Mouse (Mus musculus): ENCODE measurements around the gene Smarca5.

Gene Smarca5

DNA sequence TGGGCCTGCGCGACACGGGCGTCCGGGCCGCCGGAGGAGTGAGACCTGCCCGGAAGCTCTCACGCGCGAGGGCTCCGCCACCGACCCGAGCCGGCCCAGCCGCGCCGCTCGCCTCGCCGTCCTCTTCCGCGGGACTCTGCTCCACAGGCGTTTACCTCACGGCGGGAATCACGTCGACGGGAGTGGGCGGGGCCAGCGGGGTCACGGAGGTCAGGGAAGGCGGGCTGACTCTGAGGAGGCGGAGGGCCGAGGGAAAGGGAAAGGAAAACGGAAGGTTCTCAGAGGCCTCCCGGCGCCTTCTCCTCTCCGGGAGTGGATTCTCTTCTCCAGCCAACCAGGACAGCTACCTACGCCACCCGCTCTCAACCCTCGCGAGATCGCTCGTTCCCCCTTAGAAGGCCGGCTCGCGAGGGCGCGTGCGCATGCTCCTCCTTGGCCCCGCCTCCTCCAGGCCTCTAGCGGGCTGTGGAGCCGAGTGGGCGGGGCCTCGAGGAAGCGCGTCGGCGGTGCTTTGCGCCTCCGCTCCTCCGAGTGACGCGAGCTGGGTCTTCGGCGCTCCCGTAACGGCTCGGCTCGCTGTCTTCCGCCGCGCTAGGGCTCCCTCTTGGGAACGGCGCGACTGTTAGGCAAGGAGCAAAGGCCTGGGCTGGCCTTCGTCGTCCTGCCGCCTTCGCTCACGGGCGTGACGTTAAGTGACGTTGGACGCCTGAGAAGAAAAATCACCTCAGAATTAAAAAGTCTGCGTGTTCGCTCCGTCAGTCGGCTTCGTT lies at the start of gene Smarca5:
TSS of gene Smarca5 (minus strand) at position 343 of the 770 bp plus-strand sequence.
- DNase-seq: peak; percentile 95 to 98

DNA sequence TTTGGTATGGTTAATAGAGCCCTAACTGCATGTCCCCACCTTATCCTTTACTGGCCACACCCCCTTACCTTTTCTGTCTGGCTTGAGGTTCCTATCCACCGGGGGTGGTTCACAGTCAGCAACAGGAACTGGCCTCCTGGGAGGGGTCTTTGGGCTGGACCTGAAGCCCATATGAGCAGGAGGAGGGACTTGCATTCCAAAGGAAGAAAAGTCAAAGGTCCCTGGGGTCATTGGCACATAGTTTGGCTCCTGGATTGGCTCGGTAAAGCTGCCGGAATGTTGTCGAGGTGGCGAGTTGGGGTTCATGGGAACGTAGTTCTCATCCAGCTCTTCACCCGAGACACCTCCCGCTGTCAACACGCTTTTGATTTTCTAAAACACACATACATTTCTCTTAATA lies 45.3 kb upstream of the Smarca5 start:
- DNase-seq: peak in 1 of 2 experiments; percentile 40

DNA sequence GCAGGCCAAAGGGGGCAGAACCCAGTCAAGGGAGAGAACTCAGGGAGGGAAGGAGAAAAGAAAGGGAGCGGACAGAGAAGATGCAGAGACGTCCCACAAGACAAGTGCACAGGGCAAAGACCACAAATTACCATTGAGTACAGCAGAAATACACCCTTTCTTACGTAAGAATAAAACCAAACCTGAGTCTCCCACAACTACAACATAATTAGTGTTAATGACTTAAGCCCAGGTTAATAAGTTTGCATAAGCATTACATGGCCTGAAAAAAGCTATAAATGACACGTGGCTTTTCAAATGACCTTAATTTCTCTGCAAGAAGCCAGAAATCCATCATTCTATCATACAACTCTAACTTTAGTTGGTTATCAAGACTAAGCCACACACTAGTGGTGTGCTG lies 44.0 kb upstream of the Smarca5 start:
- DNase-seq: no peak

DNA sequence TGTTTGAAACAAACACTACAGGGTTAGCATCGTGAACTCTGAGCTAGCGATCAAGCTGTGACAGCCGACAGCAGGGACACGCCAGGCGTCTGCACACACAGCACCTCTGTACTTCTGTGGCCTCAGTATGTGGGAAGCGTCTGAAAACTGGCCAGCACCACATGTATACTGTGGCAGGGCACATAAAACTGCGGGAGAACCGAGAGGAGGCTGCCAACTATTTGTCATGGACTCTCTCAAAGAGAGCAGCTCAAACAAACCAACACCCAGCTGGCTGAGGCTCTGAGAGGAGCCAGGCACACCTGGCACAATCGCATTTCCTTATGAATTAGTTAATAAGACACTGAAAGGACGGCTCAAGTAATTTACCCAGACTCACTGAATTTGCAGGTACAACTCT lies 42.0 kb upstream of the Smarca5 start:
- no peak for DNase-seq

DNA sequence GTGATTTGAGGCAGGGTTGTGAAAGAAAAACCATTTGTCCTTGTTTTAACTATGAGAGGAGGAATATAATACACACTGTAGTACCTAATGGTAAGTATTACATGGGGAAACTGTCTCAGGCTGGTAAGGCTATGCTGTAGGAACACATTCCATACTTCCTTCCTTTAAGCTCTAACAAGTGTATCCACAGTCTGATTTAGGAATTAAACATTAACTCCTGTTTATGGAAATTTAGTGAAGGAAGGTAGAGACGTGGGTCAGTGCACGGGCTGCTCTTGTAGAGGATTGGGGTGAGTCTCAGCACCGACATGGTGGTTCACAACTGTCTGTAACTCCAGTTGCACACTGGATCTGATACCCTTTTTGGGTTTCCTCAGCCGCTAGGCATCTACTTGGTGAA lies 41.0 kb upstream of the Smarca5 start:
- no peak for DNase-seq

DNA sequence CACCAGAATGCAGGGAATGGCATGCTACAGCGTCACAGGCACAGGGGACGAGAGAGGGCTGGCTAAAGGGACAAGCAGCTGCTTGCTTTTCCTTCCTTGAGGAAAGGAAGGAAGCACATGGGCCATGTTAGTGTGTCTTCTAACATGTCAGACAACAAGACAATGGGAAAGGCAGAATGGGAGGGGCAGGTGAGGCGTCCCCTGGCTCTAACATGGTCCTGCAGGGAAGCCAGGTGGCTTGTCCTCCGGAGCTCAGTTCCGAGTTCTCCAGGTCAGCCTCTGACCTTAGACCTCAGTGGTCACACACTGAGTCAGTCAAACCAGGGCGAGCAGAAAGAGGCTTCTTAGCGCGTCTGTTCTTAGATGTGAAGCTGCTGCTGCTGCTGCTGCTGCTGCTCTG lies 37.1 kb upstream of the Smarca5 start:
- DNase-seq: peak; percentile 27 to 37

DNA sequence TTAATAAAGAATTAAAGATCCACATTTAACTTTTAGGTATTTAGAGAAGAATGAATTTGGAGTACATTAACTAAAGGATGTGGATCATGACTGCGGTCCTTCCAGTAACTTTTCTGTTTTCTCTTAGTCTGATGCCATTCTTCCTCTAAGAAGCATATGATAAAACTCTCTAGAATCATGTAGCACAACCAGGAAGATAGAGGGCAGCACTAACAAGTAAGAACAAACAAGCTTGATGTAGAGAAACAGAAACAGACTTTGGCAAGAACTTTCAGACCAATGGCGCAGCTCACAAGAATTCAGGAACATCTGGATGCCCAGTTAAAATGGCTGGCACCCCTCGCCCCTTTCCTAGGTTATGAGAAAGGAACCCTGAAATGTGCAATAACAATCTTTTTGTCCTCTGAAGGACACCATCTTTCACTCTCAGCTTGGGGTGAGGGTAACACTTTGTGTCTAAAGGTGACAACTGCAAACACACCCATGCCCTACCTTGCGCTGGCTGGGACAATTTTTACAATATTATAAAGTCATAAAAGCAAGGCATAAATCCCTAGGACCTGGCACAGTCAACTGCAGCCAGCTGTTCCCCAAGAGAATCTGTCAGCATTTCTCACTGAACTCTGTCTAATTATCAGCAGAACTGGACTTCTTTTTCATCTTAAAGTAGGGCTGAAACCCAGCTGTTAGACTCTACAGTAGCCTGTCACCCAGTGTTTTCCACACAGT lies 33.6 kb upstream of the Smarca5 start:
- peak; percentile 18 to 68 for DNase-seq

DNA sequence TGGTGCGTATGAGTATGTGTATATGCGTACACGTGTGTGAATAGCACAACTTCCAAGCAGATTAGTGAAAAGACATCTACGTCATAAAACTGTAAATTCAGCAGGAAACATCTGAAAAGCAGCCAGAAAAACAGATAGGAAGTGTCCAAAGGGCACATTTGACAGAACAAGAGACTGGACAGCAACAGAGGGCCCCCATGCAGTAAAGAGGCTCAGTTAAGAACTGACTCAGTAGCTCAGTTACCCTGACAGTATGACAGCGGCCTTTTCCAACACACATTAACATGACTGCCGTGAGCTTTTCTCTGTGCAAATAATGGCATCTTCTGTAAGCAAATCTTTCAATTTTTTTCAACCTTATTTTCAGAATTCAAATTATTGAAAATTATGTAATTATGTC lies 29.2 kb upstream of the Smarca5 start:
- no peak for DNase-seq

DNA sequence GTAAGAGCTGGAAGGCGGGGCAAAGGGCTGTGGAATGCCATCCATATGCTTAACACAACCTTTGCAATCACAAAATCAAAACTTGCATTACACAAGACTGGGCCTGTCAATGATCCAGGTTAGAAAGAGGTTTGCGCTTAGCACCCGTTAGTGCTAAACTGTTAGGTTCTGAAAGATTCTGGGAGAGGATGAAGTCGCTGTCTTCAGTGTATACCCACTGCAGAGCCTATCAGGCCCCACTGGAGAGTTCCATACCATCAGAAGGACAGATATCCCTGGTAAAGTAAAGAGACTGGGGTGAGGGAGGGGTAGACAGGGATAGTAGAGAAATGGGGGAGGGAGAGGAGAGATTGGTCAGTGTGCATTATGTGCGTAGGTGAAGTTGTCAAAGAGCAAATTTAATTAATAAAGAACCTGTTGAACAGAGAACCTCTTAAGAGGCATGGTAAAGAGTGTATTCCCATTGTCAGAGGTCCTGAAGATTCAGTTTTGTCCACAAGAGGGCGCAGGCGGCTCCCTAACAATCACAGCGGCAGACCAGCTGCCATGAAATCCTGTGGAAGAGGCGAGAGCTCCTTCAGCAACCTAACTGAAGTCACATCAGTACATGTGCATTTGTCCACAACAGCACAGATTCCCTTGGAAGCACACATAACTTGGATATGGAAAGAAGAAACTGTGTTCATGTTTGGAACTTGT lies 13.9 kb upstream of the Smarca5 start:
- peak; percentile 83 to 92 for DNase-seq

DNA sequence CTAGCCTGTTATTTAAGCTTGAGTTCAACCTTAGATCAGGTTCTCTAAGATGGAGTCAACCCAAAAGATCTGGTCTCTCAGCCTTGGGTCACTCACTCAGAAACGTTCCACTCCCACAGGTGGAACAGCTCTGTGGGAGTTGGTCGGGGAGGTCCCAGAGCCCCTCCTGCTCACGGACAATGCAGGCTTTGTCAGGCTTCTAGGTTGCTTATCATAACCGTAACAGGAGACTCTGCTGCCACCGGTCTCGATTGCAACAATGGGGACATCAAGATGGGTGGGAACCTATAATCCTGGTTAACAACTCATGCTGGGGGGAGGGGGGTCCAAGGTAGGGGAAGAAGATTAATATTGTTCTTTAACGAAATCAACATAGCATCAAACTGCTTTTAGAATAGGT lies 13.1 kb upstream of the Smarca5 start:
- DNase-seq: no peak

DNA sequence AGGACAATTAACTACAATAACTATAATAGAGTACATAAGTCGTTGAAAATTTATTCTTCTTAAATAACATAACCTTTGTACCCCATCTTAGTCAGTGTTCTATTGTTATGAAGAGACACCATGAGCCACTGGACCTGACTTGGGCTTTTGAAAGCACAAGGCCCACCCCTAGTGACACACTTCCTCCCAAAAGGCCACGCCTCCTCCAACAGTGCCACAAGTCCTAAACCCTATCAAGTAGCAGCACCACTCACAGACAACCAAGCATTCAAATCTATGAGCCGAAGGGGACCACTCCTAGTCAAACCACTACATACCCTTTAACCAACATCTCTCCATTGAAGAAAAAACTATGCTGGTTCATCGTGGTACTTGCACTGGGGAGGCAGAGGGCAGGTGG lies 9.8 kb upstream of the Smarca5 start:
- no peak for DNase-seq

DNA sequence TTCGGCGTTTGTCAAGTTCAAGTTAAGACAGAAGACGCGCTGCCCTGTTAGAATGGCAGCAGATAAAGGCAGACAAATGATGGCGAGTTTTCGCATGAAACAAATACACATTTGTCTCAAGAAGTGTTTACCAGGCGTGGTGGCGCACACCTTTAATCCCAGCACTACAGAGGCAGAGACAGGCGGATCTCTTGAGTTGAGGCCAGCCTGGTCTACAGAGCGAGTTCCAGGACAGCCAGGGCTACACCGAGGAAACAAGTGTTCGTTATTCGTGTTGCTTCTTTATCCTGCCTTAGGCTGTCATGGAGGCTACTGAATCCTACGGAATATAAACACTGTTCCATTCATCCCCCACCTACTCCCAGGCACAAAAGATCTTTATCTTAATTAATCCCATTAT lies 635 bp upstream of the Smarca5 start:
- no peak for DNase-seq

DNA sequence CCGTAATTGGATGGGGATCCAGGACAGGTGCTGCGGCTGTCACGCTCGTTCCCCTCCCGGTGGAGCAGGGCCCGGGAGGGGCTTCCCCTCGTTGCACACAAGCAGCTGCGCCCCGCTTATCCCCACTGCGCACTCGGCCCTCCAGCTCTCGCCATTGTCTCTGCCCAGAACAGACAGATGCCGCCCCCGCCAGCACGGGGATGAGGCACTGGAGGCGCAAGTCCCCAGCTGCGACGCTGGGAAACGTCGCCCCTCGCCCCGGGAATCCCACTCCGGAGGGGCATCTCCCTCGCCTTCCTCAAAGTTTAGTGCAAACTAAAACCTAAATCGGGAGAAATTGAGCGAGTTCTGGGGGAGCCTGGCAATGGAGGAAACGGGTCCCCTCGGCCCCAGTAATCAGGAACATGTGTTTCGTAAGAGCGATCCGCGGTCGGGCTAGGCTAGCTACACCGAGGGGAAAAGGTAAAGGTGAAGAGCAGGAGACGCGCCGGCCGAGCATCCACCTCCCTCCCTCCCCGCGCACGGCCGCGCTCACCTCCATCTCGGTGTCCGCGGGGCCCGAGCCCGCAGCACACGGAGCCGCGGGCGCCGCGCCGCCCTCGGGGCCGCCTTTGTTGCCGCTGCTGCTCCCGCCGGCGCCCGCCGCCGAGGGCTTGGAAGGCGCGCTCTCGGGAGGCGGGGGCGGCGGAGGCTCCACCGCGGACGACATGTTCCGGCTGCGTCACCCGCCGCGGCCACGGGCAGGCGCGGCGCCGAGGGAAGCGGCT lies 726 bp downstream of the Smarca5 start:
- DNase-seq: peak in 1 of 2 experiments; percentile 46

DNA sequence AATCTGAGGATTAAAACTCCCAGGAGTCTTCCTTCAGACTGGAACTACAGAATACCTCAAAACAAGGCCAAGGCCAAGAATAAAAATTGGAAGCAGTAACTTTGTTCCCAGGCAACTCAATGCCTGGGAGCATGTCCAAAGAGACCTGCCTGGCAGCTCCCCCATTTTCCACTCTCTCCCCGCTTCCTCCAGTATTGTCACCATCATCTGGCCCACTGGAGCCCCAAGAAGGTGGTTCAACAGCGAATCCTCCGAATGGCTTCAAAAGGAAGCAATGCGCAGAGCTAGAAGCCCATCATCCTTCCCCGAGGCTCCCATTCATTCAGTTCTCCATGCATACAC lies 1.3 kb downstream of the Smarca5 start:
- peak; percentile 8 to 17 for DNase-seq

DNA sequence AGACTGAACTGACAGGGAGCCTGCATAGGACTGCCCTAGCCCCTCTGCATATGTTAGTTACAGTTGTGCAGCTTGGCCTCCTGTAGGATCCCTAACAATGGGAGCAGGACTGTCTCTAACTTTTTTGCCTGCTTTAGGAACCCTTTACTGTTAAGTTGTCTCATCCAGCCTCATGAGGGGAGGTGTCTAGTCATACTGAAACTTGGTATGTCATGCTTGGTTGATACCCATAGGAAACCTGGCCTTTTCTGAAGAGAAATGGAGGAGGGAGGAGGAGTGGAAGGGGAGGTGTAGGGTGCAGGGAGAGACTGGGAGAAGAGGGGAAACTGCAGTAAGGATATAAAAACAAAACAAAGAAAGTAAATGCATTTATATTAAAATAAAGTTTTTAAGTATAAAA lies 7.0 kb downstream of the Smarca5 start:
- DNase-seq: no peak

DNA sequence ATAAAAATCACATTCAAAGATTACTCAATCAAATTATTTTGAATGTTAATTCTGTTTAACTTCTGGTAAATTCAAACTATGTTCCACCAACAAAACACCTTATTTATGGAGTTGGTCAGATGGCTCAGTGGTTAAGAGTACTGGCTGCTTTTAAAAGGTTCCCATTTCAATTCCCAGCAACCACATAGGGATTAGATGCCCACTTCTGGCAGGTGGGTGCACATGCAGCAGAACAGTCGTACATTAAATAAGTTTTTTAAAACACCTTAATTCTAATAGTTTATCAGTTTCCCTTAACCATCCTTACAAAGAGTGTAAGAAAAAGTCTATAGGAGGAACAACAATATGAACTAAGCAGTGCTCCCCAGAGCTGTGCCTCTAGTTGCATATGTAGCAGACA lies 24.8 kb downstream of the Smarca5 start:
- DNase-seq: no peak

DNA sequence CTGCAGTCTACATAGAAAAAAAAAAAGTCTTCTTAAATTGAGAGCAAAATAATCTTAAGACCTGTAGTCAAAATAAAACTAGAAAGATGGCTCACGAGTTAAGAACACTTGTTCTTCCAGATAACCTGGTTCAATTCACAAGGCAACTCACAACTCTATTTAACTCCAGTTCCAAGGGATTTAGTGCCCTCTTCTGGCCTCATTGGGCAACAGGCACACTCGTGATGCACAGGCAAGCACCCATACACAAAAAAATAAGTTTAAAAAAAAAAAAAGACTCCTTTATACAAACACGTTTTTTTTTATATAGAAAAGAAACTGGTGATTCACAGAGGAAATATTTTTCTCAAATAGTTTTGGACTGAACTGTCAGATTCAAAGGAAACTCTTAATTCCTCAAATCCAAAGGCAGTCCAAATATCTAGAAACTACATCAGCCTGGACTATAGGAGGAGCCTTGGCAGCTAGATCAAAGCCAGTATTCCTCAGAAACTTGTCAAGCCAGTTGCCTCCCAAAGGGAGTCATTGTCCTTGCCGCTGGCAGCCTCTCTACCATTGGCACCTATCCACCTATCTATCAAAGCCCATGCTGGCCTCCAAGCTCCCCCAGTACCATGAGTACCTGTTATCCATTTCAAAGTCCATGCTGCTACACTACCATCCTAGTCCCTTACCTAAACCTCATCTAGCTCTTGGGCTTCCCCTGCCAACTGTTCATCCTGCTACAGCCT lies 28.5 kb downstream of the Smarca5 start:
- peak; percentile 18 to 36 for DNase-seq

DNA sequence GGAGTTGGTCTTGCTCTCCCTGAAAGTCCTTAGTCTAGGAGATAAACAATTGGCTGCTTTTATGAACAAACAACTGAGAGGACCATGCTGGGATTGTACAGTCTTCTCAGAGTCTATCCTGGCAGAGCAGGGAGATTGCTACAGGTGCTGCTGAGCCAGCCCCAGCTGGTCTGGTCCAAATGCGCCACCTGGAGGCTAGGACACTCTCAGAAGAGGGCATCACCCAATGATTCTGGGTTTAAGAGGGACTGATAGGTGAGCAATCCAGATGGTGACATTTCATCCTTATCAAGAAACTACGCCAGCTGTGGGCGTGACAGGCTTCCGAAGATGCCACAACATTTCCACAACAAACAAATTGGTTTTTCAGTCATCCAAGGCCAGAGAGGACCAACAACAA lies 51.2 kb downstream of the Smarca5 start:
- peak; percentile 62 to 91 for DNase-seq

DNA sequence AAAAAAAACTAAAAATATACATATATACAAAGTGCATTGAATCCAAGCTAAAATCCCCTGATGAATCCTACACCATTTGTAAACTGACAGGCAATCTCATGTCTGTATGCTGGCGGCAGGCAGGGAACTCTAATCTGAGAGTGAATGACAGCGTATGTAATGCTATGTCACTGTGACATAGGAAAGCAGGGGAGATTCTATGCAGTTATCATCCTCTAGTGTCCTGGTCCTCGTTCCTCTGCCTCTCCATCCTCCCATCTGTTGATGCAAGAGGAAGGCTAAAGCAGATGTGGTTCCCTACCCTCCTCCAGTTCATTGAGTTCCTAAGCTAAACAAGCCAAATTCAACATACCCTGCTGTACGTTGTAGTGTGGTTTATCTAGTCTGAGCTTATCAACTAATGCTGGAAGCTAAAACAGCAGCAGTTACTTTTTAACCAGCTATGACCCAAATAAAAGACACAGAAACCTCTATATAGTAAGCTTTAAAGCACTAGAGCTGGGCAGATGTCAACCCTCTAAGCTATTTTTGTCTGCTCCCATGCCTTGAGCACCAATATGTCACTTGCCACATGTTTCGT lies 55.5 kb downstream of the Smarca5 start:
- no peak for DNase-seq

DNA sequence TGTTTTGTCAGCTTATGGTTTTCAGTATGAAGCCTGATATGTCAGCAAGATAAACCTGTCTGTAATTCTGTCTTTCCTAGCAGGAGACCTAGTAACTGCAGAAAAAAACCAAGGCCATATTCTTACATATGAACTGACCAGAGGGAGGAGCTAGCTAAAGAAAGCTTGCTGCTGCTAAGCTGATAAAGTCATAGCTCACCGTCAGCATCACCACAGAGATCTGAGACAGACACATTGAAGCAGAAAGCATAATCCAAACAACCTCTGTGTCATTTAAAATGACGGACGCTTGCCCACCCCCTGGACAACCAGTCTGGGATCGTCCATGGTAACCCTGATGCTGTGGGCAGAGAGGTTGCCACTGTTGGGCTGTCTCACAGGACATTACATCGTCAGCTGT lies 56.7 kb downstream of the Smarca5 start:
- DNase-seq: no peak

DNA sequence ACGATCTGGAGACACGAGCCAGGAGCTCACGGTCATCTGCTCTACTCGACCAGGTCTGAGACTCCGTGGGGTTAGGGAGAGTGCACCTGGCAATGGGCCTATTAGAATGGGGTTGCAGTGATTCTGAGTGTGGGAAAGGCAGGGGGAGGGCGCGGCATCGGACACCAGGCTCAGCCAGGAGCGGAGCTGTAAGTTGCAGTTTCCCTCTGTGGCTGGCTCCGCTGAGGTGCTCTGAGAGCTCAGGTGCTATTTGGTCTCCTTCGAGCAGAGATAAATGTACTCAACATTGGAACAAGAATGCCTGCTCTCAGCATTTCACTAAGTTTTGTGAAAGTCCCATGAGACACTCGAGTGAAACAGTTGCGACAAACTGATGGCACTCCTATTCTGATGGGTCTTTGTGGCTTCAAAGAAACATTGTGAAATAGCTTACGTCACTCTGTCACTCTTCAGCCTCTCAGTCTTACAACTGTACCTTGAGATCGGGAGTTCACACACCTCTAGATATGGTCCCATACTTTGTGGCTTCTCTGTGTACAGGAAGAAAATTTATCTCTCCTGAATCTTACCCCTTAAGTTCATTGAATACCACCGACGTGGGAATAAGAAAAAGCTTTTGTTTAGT lies 69.9 kb downstream of the Smarca5 start:
- DNase-seq: no peak

DNA sequence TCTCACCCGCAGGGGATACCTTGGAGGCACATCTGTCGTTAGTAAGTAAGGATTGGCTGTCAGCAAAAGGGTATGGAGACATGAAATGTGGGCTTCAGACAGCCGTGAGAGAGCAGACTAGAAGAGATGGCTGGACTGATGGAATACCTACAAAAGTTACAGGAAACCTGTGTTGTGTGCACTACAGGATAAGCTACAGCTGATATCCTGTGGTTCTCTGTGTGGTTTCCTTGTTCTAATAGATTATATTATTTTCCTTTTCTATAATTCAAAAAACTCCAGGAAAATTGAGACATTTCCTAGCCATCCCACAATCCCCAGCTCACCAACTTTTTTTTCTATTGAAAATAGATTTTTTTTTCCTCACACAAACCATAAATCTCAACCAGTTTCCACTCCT lies 75.8 kb downstream of the Smarca5 start:
- no peak for DNase-seq
